Mouse (Mus musculus) neural tube, embryonic 13.5 days (tissue): ENCODE data around the gene Gm20388. TPM values are rescaled to one million over a fixed set of nuclear protein-coding genes. Genes with fewer than 3 reads are reported as not detected.
"Not testable (repeated sequence)": the region's sequence is repeated elsewhere in the genome, so short reads cannot be mapped to it uniquely, and the experiment has no call there.

Experiments used
- ATAC-seq: fragments of 200-750 bp; cut with Nextera tagmentation; 2 replicates; pipeline ENCODE4 v1.8.0; 2017; ENCODE audit warnings: low read depth, mild to moderate bottlenecking, moderate TSS enrichment, moderate library complexity
- H3K27ac ChIP-seq: fragments of 300-500 bp; sonication (generic); replicated peaks from 2 replicates; pipeline ENCODE4 v1.5.1; 2015; ENCODE audit warnings: moderate library complexity, mild to moderate bottlenecking, inconsistent platforms
- H3K27me3 ChIP-seq: fragments of 300-500 bp; sonication (generic); 2 replicates; pipeline ENCODE4 v1.6.1; 2015; ENCODE audit warnings: mild to moderate bottlenecking, inconsistent platforms
- H3K36me3 ChIP-seq: fragments of 300-500 bp; sonication (generic); 2 replicates; pipeline ENCODE4 v1.6.1; 2015; ENCODE audit warnings: mild to moderate bottlenecking, inconsistent platforms
- H3K4me1 ChIP-seq: fragments of 300-500 bp; sonication (generic); replicated peaks from 2 replicates; pipeline ENCODE4 v1.6.1; 2015; ENCODE audit warnings: inconsistent platforms
- H3K4me2 ChIP-seq: fragments of 300-500 bp; sonication (generic); 2 replicates; pipeline ENCODE4 v1.6.1; 2015; ENCODE audit warnings: inconsistent platforms, mild to moderate bottlenecking, moderate library complexity
- H3K4me3 ChIP-seq: fragments of 300-500 bp; sonication (generic); 2 replicates; pipeline ENCODE4 v1.5.1; 2015; ENCODE audit warnings: mild to moderate bottlenecking, inconsistent platforms
- H3K9ac ChIP-seq: fragments of 300-500 bp; sonication (generic); 2 replicates; pipeline ENCODE4 v1.6.1; 2015; ENCODE audit warnings: moderate library complexity, mild to moderate bottlenecking, inconsistent platforms
- H3K9me3 ChIP-seq: fragments of 300-500 bp; sonication (generic); 2 replicates; pipeline ENCODE4 v1.6.1; 2016; ENCODE audit warnings: inconsistent platforms
- WGBS: fragments of 180-500 bp; shearing (Covaris S2); methylation state at CpG from one replicate; pipeline ENCODE4 v1.1.7; 2015; 5-methylcytosine and 5-hydroxymethylcytosine counted together
- polyA plus RNA-seq: library from polyadenylated mRNA; unstranded; fragments of >200 nt; fragmentation: Nextera tagmentation; extraction: Ambion mirVana; gene quantifications from 2 replicates; pipeline ENCODE4 v1.2.1, GENCODE M21; 2015

Gm20388 gene
- polyA plus RNA-seq, 1 experiment from 2014 or later, result 0.27 TPM

- Histone ChIP-seq H3K9me3 (no peaks in the 10 kb centered on the region), H3K9ac (peak overlapping the region; percentile 90), H3K4me1 (peaks cover 62% of the 10 kb centered on the region), H3K4me3 (peak overlapping the region; percentile 63), H3K4me2 (peak overlapping the region; percentile 100), H3K36me3 (no peaks in the 10 kb centered on the region), H3K27ac (peak overlapping the region; percentile 78), H3K27me3 (no peaks in the 10 kb centered on the region)
- ATAC-seq, result no peak
- WGBS, result under 1% methylated on average over 46 of the region's 56 CpGs
These were observed 1741.3 kb downstream of the Gm20388 start for GRCm38 (mm10) chr8:121651874-121652361.

DNA sequence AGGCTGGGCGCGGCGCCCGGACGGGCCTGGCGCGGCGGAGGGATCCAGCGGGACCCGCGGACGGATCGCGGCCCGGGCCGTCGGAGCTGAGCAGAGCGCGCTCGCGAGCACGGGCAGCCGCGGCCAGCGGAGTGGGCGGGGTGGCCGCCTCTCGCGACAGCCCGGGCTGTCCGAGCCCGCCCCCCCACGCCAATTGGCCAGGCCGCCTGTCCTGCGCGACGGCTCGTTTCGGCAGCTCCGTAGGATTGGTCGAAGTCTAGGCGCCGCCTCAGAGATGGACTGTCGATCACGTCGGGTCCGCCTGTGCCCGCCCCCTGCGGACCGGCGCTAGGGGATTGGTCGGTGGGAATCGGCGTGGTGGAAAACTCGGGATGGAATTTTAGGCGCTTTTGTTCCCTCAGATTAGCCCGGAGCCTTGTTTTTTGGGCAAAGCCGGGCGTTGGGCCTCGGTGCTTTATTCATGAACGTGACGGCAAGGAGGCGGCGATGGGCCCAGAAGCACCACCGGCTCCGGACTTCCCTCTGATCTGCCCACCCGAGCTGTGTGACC, 1742.2 kb downstream of the Gm20388 start, which contains the start of gene Zcchc14:
Zcchc14 (minus strand) TSS at position 128 of the 550 bp plus-strand sequence.
- H3K4me1 ChIP-seq, result peaks cover 53% of the 10 kb centered on the region
- under 1% methylated on average over 66 of the region's 67 CpGs for WGBS

DNA sequence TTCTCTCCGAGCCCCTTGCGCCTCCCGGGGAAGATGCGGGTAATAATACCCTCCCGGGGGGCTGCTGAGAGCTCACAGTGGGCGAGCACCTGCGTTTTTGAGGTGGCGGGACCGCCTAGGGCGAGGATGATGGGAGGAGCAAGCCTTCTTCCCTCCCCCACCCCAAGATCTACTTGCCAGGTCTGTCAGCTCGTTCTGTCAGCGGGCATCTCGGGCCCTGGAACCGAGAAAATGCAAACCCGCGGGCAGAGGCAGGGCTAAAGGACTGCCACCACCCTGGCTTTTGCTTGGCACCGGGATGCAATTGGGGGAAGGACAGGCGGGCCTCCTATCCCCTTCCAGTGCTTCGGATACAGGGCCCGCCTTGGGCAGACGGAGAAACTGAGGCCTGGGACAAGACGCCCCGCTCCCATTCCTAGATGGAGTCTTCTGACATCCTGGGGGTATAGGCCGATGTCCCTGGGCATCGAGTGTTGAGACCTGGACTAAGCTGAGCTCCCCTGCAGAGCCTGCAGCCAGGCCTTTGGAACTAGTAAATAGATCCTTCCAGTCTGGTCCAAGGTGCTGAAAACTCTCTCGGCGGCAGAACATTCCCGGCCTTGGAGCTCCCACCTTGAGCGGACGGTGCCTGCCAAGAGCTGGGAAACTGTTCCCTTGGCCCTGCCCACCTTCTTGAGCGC, 1742.8 kb downstream of the Gm20388 start:
- WGBS, result 2% methylated on average over 31 of the region's 31 CpGs
- no peaks in the 10 kb centered on the region for H3K27me3 ChIP-seq
- peak overlapping the region; percentile 63 for H3K4me3 ChIP-seq
- ATAC-seq, result peak; percentile 51; the same call in 1 of the 2 replicates
- H3K9ac ChIP-seq, result peak overlapping the region; percentile 93
- peak overlapping the region; percentile 92 for H3K4me2 ChIP-seq
- H3K4me1 ChIP-seq, result peaks cover 46% of the 10 kb centered on the region
- peak overlapping the region; percentile 100 for H3K27ac ChIP-seq
- no peaks in the 10 kb centered on the region for H3K36me3 ChIP-seq
- no peaks in the 10 kb centered on the region for H3K9me3 ChIP-seq

More for the DNA sequence above, 1742.2 kb downstream of the Gm20388 start, which contains the start of gene Zcchc14:
- H3K9me3 ChIP-seq, result no peaks in the 10 kb centered on the region
- ATAC-seq, result peak; percentile 98
- peak within 1 kb of the TSS; percentile 100 for H3K27ac ChIP-seq
- H3K27me3 ChIP-seq, result no peaks in the 10 kb centered on the region
- H3K9ac ChIP-seq, result peak within 1 kb of the TSS; percentile 97
- H3K4me2 ChIP-seq, result peak within 1 kb of the TSS; percentile 100
- peak within 1 kb of the TSS; percentile 63 for H3K4me3 ChIP-seq
- no peaks in the 10 kb centered on the region for H3K36me3 ChIP-seq

GRCm38 (mm10) chr8:121654131-121654530, 1743.5 kb downstream of the Gm20388 start:
- Histone ChIP-seq H3K4me2 (peak overlapping the region; percentile 92), H3K4me3 (peak overlapping the region; percentile 63), H3K9ac (peak overlapping the region; percentile 93), H3K27ac (peak overlapping the region; percentile 100), H3K27me3 (no peaks in the 10 kb centered on the region), H3K9me3 (no peaks in the 10 kb centered on the region), H3K36me3 (no peaks in the 10 kb centered on the region), H3K4me1 (peaks cover 40% of the 10 kb centered on the region)
- ATAC-seq, result no peak
- 76% methylated on average over 4 of the region's 4 CpGs for WGBS

DNA sequence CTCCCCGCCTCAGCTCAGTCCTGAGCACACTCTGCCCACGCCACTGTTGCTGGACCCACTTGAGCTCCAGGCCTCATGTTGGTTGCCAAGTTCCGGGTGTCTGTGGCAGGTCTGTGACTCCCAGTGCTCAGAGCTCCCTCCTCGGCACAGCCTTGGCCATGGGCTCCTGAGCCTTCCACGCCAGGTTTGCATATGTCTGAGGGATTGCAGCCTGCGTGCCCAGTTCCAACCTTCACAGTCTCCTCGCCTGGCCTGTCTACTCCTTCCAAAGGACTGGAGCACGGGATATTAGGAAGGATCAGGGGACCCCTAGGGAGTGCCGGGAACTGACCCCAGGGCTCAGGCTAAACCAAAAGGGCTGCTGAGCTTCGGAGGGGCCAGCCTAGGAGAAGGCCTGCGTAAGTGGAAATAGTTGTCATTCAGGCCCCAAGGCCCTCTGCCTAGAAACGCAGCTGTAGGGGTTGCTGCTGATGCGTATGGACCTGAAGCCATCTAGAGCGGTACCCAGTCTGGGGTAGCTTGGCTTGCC, 1744.4 kb downstream of the Gm20388 start:
- Histone ChIP-seq H3K4me3 (no peak overlapping the region), H3K9me3 (no peaks in the 10 kb centered on the region), H3K36me3 (no peaks in the 10 kb centered on the region), H3K9ac (peak overlapping the region; percentile 41; the same call in 1 of the 2 replicates), H3K4me1 (peaks cover 31% of the 10 kb centered on the region), H3K27ac (no peak overlapping the region), H3K4me2 (no peak overlapping the region), H3K27me3 (no peaks in the 10 kb centered on the region)
- WGBS, result 84% methylated on average over 14 of the region's 14 CpGs
- ATAC-seq, result no peak

GRCm38 (mm10) chr8:121660602-121661001, 1750.0 kb downstream of the Gm20388 start:
- H3K4me1 ChIP-seq, result peaks cover 9% of the 10 kb centered on the region
- no peak overlapping the region for H3K4me2 ChIP-seq
- no peaks in the 10 kb centered on the region for H3K36me3 ChIP-seq
- H3K27me3 ChIP-seq, result no peaks in the 10 kb centered on the region
- no peak for ATAC-seq
- no peaks in the 10 kb centered on the region for H3K9me3 ChIP-seq
- no peak overlapping the region for H3K27ac ChIP-seq
- H3K4me3 ChIP-seq, result no peak overlapping the region
- no peak overlapping the region for H3K9ac ChIP-seq
- WGBS, result 60% methylated on average over 15 of the region's 15 CpGs

GRCm38 (mm10) chr8:121661631-121662357, 1751.2 kb downstream of the Gm20388 start:
- no peak for ATAC-seq

GRCm38 (mm10) chr8:121663101-121663500, 1752.5 kb downstream of the Gm20388 start:
- H3K4me1 ChIP-seq, result peaks cover 12% of the 10 kb centered on the region
- ATAC-seq, result no peak
- H3K9ac ChIP-seq, result no peak overlapping the region
- H3K36me3 ChIP-seq, result no peaks in the 10 kb centered on the region
- WGBS, result 95% methylated on average over 12 of the region's 12 CpGs
- no peak overlapping the region for H3K4me2 ChIP-seq
- H3K4me3 ChIP-seq, result no peak overlapping the region
- no peaks in the 10 kb centered on the region for H3K9me3 ChIP-seq
- no peaks in the 10 kb centered on the region for H3K27me3 ChIP-seq
- no peak overlapping the region for H3K27ac ChIP-seq

More at GRCm38 (mm10) chr8:121661631-121662357, 1751.2 kb downstream of the Gm20388 start:
- Histone ChIP-seq H3K4me1 (peaks cover 12% of the 10 kb centered on the region), H3K27ac (no peak overlapping the region), H3K9ac (no peak overlapping the region), H3K4me2 (no peak overlapping the region), H3K36me3 (no peaks in the 10 kb centered on the region), H3K4me3 (no peak overlapping the region), H3K9me3 (no peaks in the 10 kb centered on the region), H3K27me3 (no peaks in the 10 kb centered on the region)
- 87% methylated on average over 18 of the region's 18 CpGs for WGBS

GRCm38 (mm10) chr8:121665329-121665728, 1754.7 kb downstream of the Gm20388 start:
- Histone ChIP-seq H3K4me2 (peak overlapping the region; percentile 44), H3K9ac (peak overlapping the region; percentile 53), H3K36me3 (no peaks in the 10 kb centered on the region), H3K9me3 (no peaks in the 10 kb centered on the region), H3K27ac (peak overlapping the region; percentile 78), H3K27me3 (no peaks in the 10 kb centered on the region), H3K4me1 (peaks cover 22% of the 10 kb centered on the region), H3K4me3 (no peak overlapping the region)
- 4% methylated on average over 16 of the region's 16 CpGs for WGBS
- ATAC-seq, result peak; percentile 45; the same call in 1 of the 2 replicates

DNA sequence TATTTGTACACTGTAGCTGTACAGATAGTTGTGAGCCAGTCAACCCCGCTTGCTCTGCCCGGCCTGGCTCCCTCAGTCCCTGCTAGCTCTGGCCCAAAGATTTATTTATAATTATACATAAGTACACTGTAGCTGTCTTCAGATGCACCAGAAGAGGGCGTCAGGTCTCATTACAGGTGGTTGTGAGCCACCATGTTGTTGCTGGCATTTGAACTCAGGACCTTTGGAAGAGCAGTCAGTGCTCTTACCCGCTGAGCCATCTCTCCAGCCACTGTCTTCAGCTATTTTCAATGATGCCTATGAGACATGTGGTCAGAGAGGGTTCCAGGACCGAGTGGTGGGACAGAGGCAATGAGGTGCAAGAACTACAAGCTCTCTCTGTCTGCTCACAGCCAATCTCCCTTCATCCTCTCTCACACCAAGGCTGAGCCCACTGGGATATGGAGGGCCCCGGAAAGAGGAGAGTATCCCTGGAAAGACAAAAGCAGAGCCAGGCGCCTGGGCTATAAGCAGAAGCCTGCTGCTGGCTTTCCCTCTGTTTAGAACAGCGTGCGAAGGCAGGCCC, 1757.4 kb downstream of the Gm20388 start:
- H3K27me3 ChIP-seq, H3K4me2 ChIP-seq, ATAC-seq, H3K9me3 ChIP-seq, H3K36me3 ChIP-seq, H3K4me3 ChIP-seq, H3K27ac ChIP-seq: not testable (repeated sequence)
- peaks cover 22% of the 10 kb centered on the region for H3K4me1 ChIP-seq
- 0 out of 2 replicates have a peak overlapping the region, but pooled peaks have one; percentile 26 for H3K9ac ChIP-seq
- 76% methylated on average over 9 of the region's 9 CpGs for WGBS

GRCm38 (mm10) chr8:121668553-121668952, 1757.9 kb downstream of the Gm20388 start:
- Histone ChIP-seq H3K9ac (0 out of 2 replicates have a peak overlapping the region, but pooled peaks have one; percentile 26), H3K27ac (no peak overlapping the region), H3K4me1 (peaks cover 23% of the 10 kb centered on the region), H3K4me2 (no peak overlapping the region), H3K27me3 (no peaks in the 10 kb centered on the region), H3K9me3 (no peaks in the 10 kb centered on the region), H3K36me3 (no peaks in the 10 kb centered on the region), H3K4me3 (no peak overlapping the region)
- no peak for ATAC-seq
- WGBS, result 38% methylated on average over 6 of the region's 6 CpGs
